Mouse (Mus musculus) MEL (cell line): ENCODE data around the gene Atp8a2.

Experiments used
- CHD1 ChIP-seq: IDR thresholded peaks from 2 replicates; pipeline ENCODE4 v1.6.1; 2012; ENCODE audit warnings: low read depth, mild to moderate bottlenecking, inconsistent platforms, low read length, improper control_type of control experiment
- EP300 ChIP-seq, 2 experiments: IDR thresholded peaks; 2 replicates each; pipeline ENCODE4 v1.6.1; 2011; ENCODE audit warnings: improper control_type of control experiment in 2 of 2, low read length in 2 of 2, low read depth in 1 of 2, mild to moderate bottlenecking in 1 of 2
- JUND ChIP-seq: IDR thresholded peaks from 2 replicates; pipeline ENCODE4 v1.6.1; 2011; ENCODE audit warnings: low read depth, mild to moderate bottlenecking, improper control_type of control experiment, low read length
- MXI1 ChIP-seq: IDR thresholded peaks from 2 replicates; pipeline ENCODE4 v1.6.1; 2011; ENCODE audit warnings: mild to moderate bottlenecking, low read depth, low read length, improper control_type of control experiment
- NRF1 ChIP-seq: IDR thresholded peaks from 2 replicates; pipeline ENCODE4 v1.6.1; 2014; ENCODE audit warnings: low read depth, mild to moderate bottlenecking, inconsistent platforms, low read length, improper control_type of control experiment, moderate library complexity; ENCODE audit not compliant: poor library complexity, insufficient read depth, severe bottlenecking
- TBP ChIP-seq: IDR thresholded peaks from 2 replicates; pipeline ENCODE4 v1.8.0; 2011; ENCODE audit warnings: low read depth, low read length, improper control_type of control experiment

DNA sequence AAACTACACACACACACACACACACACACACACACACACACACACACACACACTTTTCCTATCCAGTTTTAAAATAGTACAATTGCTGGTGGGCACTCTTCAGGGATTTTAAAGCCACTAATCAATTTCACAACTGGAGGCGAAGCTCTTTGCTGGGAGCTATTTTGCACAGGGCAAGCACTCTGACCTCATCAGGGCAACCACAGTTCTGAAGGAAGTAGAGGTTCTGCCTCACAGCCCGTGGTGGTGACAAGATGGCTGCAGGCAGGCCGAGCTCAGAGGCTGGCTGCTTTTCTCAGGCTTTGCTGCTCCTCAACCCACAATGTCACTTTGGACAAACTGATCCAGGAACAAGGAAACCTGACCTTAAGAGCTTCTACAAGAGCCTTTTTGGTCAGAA, 590.0 kb downstream of the Atp8a2 start:
- TF ChIP-seq NRF1 = no peak
- TF ChIP-seq EP300 (IDR thresholded peaks at IDR 0.05; ENCODE audit: low read depth in 1 of 2, low read length in 2 of 2) = no peak
- TF ChIP-seq MXI1 = no peak
- TF ChIP-seq CHD1 = no peak
- TF ChIP-seq TBP = no peak
- no peak for TF ChIP-seq JUND
